Mouse (Mus musculus): Measurements from ENCODE around the gene Prkci.

Gene Prkci

GRCm38 (mm10) chr3:31088789-31089775 is 93.5 kb downstream of the Prkci start:
- no peak for DNase-seq (ENCODE audit: low spot score)

GRCm38 (mm10) chr3:31089956-31090355 is 94.4 kb downstream of the Prkci start:
- no peak for DNase-seq (ENCODE audit: low spot score)

GRCm38 (mm10) chr3:31093196-31093595 is 97.6 kb downstream of the Prkci start:
- DNase-seq (ENCODE audit: low spot score): no peak

- DNase-seq (ENCODE audit: low spot score): peak; percentile 72
Observed at GRCm38 (mm10) chr3:31093627-31094351, 98.2 kb downstream of the Prkci start.

- DNase-seq (ENCODE audit: low spot score): peak; percentile 95
Observed at GRCm38 (mm10) chr3:31094531-31095178, 99.1 kb downstream of the Prkci start, which contains the start of gene Skil. TSS of gene Skil (plus strand) at chr3:31095058.

- no peak for DNase-seq (ENCODE audit: low spot score)
Observed at GRCm38 (mm10) chr3:31095179-31095490, 99.6 kb downstream of the Prkci start.

- peak; percentile 59 for DNase-seq (ENCODE audit: low spot score)
Observed at GRCm38 (mm10) chr3:31095491-31096154, 100.1 kb downstream of the Prkci start.

- DNase-seq (ENCODE audit: low spot score): no peak
Observed at GRCm38 (mm10) chr3:31096155-31097101, 100.9 kb downstream of the Prkci start.

- no peak for DNase-seq (ENCODE audit: low spot score)
Observed at GRCm38 (mm10) chr3:31097102-31097720, 101.7 kb downstream of the Prkci start.

GRCm38 (mm10) chr3:31097976-31098375 is 102.4 kb downstream of the Prkci start:
- no peak for DNase-seq (ENCODE audit: low spot score)

- DNase-seq (ENCODE audit: low spot score): no peak
Observed at GRCm38 (mm10) chr3:31098556-31098955, 103.0 kb downstream of the Prkci start.

GRCm38 (mm10) chr3:31100026-31100425 is 104.5 kb downstream of the Prkci start:
- DNase-seq (ENCODE audit: low spot score): no peak

GRCm38 (mm10) chr3:31100802-31101201 is 105.3 kb downstream of the Prkci start:
- no peak for DNase-seq (ENCODE audit: low spot score)
